Mouse (Mus musculus): ENCODE results near the gene Nrxn2. TPM values are rescaled to one million over a fixed set of nuclear protein-coding genes. Genes with fewer than 3 reads are reported as not detected.
A peak's percentile ranks its signal among the peaks of the same experiment; 100 is the strongest.

The Nrxn2 gene
- polyA plus RNA-seq, 1 experiment from 2014 or later = 0.98 TPM

- Histone ChIP-seq H3K4me2 (ENCODE audit: low read depth, low read length) (no peak overlapping the region), H3K9ac (ENCODE audit: low read length) (no peak overlapping the region), H3K4me1 (ENCODE audit: control insufficient read depth, insufficient read depth, low read length) (no peaks in the 10 kb centered on the region), H3K4me3 (replicated peaks; ENCODE audit: low read length) (no peak overlapping the region), H3K27ac (ENCODE audit: low read length) (no peak overlapping the region), H3K36me3 (ENCODE audit: control insufficient read depth, insufficient read depth, low read length) (no peaks in the 10 kb centered on the region), H3K9me3 (replicated peaks; ENCODE audit: control insufficient read depth, low read length) (no peaks in the 10 kb centered on the region), H3K27me3 (ENCODE audit: control insufficient read depth, insufficient read depth, low read length) (no peaks in the 10 kb centered on the region)
- WGBS = 75% methylated on average over 3 of the region's 3 CpGs
- no peak for ATAC-seq (ENCODE audit: insufficient read depth, low FRiP score)
These were observed 103.1 kb downstream of the Nrxn2 start for GRCm38 (mm10) chr19:6521630-6522029.

DNA sequence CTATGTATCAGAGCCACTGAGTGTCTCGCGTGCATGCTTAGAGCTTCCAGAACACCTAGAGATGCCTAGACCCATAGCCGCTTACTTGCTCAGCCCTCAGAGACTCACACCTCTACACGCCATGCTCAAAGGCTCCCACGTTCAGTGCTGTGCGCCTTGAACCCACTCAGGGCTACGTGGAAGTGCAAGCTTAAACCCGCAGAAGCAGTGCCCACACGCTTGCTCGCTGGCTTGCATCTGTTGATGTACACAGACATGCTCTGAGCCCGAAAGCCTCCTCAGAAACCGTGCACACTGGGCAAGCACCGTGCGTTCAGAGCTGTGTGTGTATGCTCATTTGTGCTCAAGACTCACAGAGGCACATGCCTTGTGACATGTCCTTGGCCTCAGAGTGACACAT, 103.8 kb downstream of the Nrxn2 start:
- no peak overlapping the region for H3K27ac ChIP-seq (ENCODE audit: low read length)
- H3K9me3 ChIP-seq (replicated peaks; ENCODE audit: control insufficient read depth, low read length) = no peaks in the 10 kb centered on the region
- H3K4me3 ChIP-seq (replicated peaks; ENCODE audit: low read length) = no peak overlapping the region
- ATAC-seq (ENCODE audit: insufficient read depth, low FRiP score) = no peak
- 88% methylated on average over 14 of the region's 14 CpGs for WGBS
- H3K9ac ChIP-seq (ENCODE audit: low read length) = no peak overlapping the region
- no peaks in the 10 kb centered on the region for H3K36me3 ChIP-seq (ENCODE audit: control insufficient read depth, insufficient read depth, low read length)
- no peaks in the 10 kb centered on the region for H3K4me1 ChIP-seq (ENCODE audit: control insufficient read depth, insufficient read depth, low read length)
- no peaks in the 10 kb centered on the region for H3K27me3 ChIP-seq (ENCODE audit: control insufficient read depth, insufficient read depth, low read length)
- no peak overlapping the region for H3K4me2 ChIP-seq (ENCODE audit: low read depth, low read length)

DNA sequence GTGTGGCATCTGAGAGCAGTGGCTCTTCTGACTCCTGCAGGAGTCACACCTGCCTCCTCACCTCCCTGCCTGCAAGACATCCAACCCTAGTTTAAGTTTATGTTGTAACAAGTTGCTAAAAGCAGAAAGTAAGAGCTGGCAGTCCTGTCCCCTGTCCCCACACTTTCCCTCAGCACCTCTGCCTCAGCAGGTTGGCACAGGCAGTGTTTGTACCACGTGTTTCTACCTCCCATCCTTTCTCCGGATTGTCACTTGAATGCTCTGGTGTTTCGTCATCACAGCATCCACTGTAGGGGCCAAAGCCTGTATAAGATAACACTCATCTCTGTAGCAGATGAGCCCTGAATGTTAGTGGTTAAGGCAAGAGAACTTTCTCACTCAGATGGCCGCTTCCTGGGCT, 106.5 kb downstream of the Nrxn2 start:
- H3K4me3 ChIP-seq (replicated peaks; ENCODE audit: low read length) = no peak overlapping the region
- H3K4me2 ChIP-seq (ENCODE audit: low read depth, low read length) = no peak overlapping the region
- H3K27me3 ChIP-seq (ENCODE audit: control insufficient read depth, insufficient read depth, low read length) = no peaks in the 10 kb centered on the region
- H3K9me3 ChIP-seq (replicated peaks; ENCODE audit: control insufficient read depth, low read length) = no peaks in the 10 kb centered on the region
- no peak overlapping the region for H3K9ac ChIP-seq (ENCODE audit: low read length)
- no peaks in the 10 kb centered on the region for H3K36me3 ChIP-seq (ENCODE audit: control insufficient read depth, insufficient read depth, low read length)
- no peak overlapping the region for H3K27ac ChIP-seq (ENCODE audit: low read length)
- no peak for ATAC-seq (ENCODE audit: insufficient read depth, low FRiP score)
- 70% methylated on average over 4 of the region's 4 CpGs for WGBS
- no peaks in the 10 kb centered on the region for H3K4me1 ChIP-seq (ENCODE audit: control insufficient read depth, insufficient read depth, low read length)

- Histone ChIP-seq H3K4me2 (ENCODE audit: low read depth, low read length) (no peak overlapping the region), H3K9me3 (replicated peaks; ENCODE audit: control insufficient read depth, low read length) (no peaks in the 10 kb centered on the region), H3K36me3 (ENCODE audit: control insufficient read depth, insufficient read depth, low read length) (no peaks in the 10 kb centered on the region), H3K9ac (ENCODE audit: low read length) (no peak overlapping the region), H3K27me3 (ENCODE audit: control insufficient read depth, insufficient read depth, low read length) (peaks cover 3% of the 10 kb centered on the region; the same call in 1 of the 2 replicates), H3K4me1 (ENCODE audit: control insufficient read depth, insufficient read depth, low read length) (0 out of 2 replicates have a peak, but pooled peaks cover 2% of the 10 kb centered on the region), H3K27ac (ENCODE audit: low read length) (no peak overlapping the region), H3K4me3 (replicated peaks; ENCODE audit: low read length) (no peak overlapping the region)
- ATAC-seq (ENCODE audit: insufficient read depth, low FRiP score) = no peak
- 84% methylated on average over 9 of the region's 9 CpGs for WGBS
These were observed 107.5 kb downstream of the Nrxn2 start for GRCm38 (mm10) chr19:6526010-6526409.

DNA sequence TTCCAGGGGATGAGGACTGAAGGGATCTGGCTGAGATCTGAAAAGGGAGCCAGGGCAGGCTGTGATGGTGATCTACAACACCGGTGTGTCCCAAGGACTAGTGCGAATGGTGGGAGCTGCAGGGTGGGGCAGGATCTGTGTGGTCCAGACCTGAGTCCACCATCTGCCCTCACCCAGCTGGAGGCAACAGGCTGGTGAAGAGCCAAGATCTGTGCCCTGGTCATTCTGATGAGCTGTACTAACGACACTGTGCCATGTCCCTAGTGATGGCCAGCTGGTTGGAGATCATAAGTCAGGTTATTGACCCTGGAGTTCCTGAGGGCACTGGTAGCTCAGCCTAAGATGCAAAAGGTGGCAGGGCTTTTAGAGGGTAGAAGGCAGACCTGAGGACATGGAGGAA, 108.9 kb downstream of the Nrxn2 start:
- Histone ChIP-seq H3K36me3 (ENCODE audit: control insufficient read depth, insufficient read depth, low read length) (no peaks in the 10 kb centered on the region), H3K4me3 (replicated peaks; ENCODE audit: low read length) (no peak overlapping the region), H3K9ac (ENCODE audit: low read length) (no peak overlapping the region), H3K4me2 (ENCODE audit: low read depth, low read length) (no peak overlapping the region), H3K27me3 (ENCODE audit: control insufficient read depth, insufficient read depth, low read length) (peaks cover 11% of the 10 kb centered on the region), H3K27ac (ENCODE audit: low read length) (no peak overlapping the region), H3K4me1 (ENCODE audit: control insufficient read depth, insufficient read depth, low read length) (peaks cover 14% of the 10 kb centered on the region), H3K9me3 (replicated peaks; ENCODE audit: control insufficient read depth, low read length) (no peaks in the 10 kb centered on the region)
- no peak for ATAC-seq (ENCODE audit: insufficient read depth, low FRiP score)
- WGBS = 85% methylated on average over 3 of the region's 3 CpGs

- Histone ChIP-seq H3K4me1 (ENCODE audit: control insufficient read depth, insufficient read depth, low read length) (peaks cover 20% of the 10 kb centered on the region), H3K27me3 (ENCODE audit: control insufficient read depth, insufficient read depth, low read length) (peaks cover 12% of the 10 kb centered on the region), H3K9ac (ENCODE audit: low read length) (no peak overlapping the region), H3K27ac (ENCODE audit: low read length) (no peak overlapping the region), H3K9me3 (replicated peaks; ENCODE audit: control insufficient read depth, low read length) (no peaks in the 10 kb centered on the region), H3K4me3 (replicated peaks; ENCODE audit: low read length) (no peak overlapping the region), H3K36me3 (ENCODE audit: control insufficient read depth, insufficient read depth, low read length) (no peaks in the 10 kb centered on the region), H3K4me2 (ENCODE audit: low read depth, low read length) (no peak overlapping the region)
- no peak for ATAC-seq (ENCODE audit: insufficient read depth, low FRiP score)
- 77% methylated on average over 17 of the region's 17 CpGs for WGBS
These were observed 109.5 kb downstream of the Nrxn2 start for GRCm38 (mm10) chr19:6527839-6528531.

GRCm38 (mm10) chr19:6529265-6529985, 110.9 kb downstream of the Nrxn2 start:
- H3K9me3 ChIP-seq (replicated peaks; ENCODE audit: control insufficient read depth, low read length) = no peaks in the 10 kb centered on the region
- H3K9ac ChIP-seq (ENCODE audit: low read length) = no peak overlapping the region
- peaks cover 24% of the 10 kb centered on the region for H3K4me1 ChIP-seq (ENCODE audit: control insufficient read depth, insufficient read depth, low read length)
- no peak overlapping the region for H3K4me2 ChIP-seq (ENCODE audit: low read depth, low read length)
- WGBS = 64% methylated on average over 14 of the region's 14 CpGs
- H3K27ac ChIP-seq (ENCODE audit: low read length) = no peak overlapping the region
- peak; percentile 31; the same call in 1 of the 2 replicates for ATAC-seq (ENCODE audit: insufficient read depth, low FRiP score)
- H3K36me3 ChIP-seq (ENCODE audit: control insufficient read depth, insufficient read depth, low read length) = no peaks in the 10 kb centered on the region
- no peak overlapping the region for H3K4me3 ChIP-seq (replicated peaks; ENCODE audit: low read length)
- H3K27me3 ChIP-seq (ENCODE audit: control insufficient read depth, insufficient read depth, low read length) = peaks cover 22% of the 10 kb centered on the region

GRCm38 (mm10) chr19:6530359-6530758, 111.8 kb downstream of the Nrxn2 start:
- no peak overlapping the region for H3K9ac ChIP-seq (ENCODE audit: low read length)
- H3K4me3 ChIP-seq (replicated peaks; ENCODE audit: low read length) = no peak overlapping the region
- peaks cover 27% of the 10 kb centered on the region for H3K4me1 ChIP-seq (ENCODE audit: control insufficient read depth, insufficient read depth, low read length)
- H3K36me3 ChIP-seq (ENCODE audit: control insufficient read depth, insufficient read depth, low read length) = no peaks in the 10 kb centered on the region
- H3K27me3 ChIP-seq (ENCODE audit: control insufficient read depth, insufficient read depth, low read length) = peaks cover 22% of the 10 kb centered on the region
- no peak overlapping the region for H3K4me2 ChIP-seq (ENCODE audit: low read depth, low read length)
- no peaks in the 10 kb centered on the region for H3K9me3 ChIP-seq (replicated peaks; ENCODE audit: control insufficient read depth, low read length)
- 25% methylated on average over 13 of the region's 13 CpGs for WGBS
- no peak overlapping the region for H3K27ac ChIP-seq (ENCODE audit: low read length)
- no peak for ATAC-seq (ENCODE audit: insufficient read depth, low FRiP score)

GRCm38 (mm10) chr19:6531011-6531631, 112.6 kb downstream of the Nrxn2 start:
- Histone ChIP-seq H3K4me3 (replicated peaks; ENCODE audit: low read length) (peak overlapping the region; percentile 46), H3K27me3 (ENCODE audit: control insufficient read depth, insufficient read depth, low read length) (peaks cover 22% of the 10 kb centered on the region), H3K9ac (ENCODE audit: low read length) (peak overlapping the region; percentile 56), H3K4me1 (ENCODE audit: control insufficient read depth, insufficient read depth, low read length) (peaks cover 27% of the 10 kb centered on the region), H3K4me2 (ENCODE audit: low read depth, low read length) (peak overlapping the region; percentile 74), H3K36me3 (ENCODE audit: control insufficient read depth, insufficient read depth, low read length) (no peaks in the 10 kb centered on the region), H3K9me3 (replicated peaks; ENCODE audit: control insufficient read depth, low read length) (no peaks in the 10 kb centered on the region), H3K27ac (ENCODE audit: low read length) (no peak overlapping the region)
- ATAC-seq (ENCODE audit: insufficient read depth, low FRiP score) = no peak
- WGBS = 1% methylated on average over 56 of the region's 56 CpGs

All from stomach, embryonic 16.5 days (tissue).